Mouse (Mus musculus) lung, embryonic 14.5 days (tissue): ENCODE measurements around the gene Zscan5b. TPM values are rescaled to one million over a fixed set of nuclear protein-coding genes. Genes with fewer than 3 reads are reported as not detected.
A peak's percentile ranks its signal among the peaks of the same experiment; 100 is the strongest.

Experiments
- ATAC-seq: fragments of 200-750 bp; cut with Nextera tagmentation; 2 replicates; pipeline ENCODE4 v1.8.0; 2017; ENCODE audit warnings: mild to moderate bottlenecking, moderate TSS enrichment, moderate library complexity; ENCODE audit not compliant: insufficient read depth
- DNase-seq: peaks from one replicate; pipeline ENCODE4 v3.0.0-alpha.2; 2015
- H3K27ac ChIP-seq: fragments of 300-500 bp; sonication (generic); 2 replicates; pipeline ENCODE4 v1.5.1; 2014; ENCODE audit warnings: low read depth, mild to moderate bottlenecking, moderate library complexity
- H3K27me3 ChIP-seq: fragments of 300-500 bp; sonication (generic); 2 replicates; pipeline ENCODE4 v1.6.1; 2014; ENCODE audit warnings: low read length, control low read depth; ENCODE audit not compliant: insufficient read depth
- H3K36me3 ChIP-seq: fragments of 300-500 bp; sonication (generic); 2 replicates; pipeline ENCODE4 v1.6.1; 2014; ENCODE audit warnings: control low read depth; ENCODE audit not compliant: insufficient read depth
- H3K4me1 ChIP-seq: fragments of 300-500 bp; sonication (generic); 2 replicates; pipeline ENCODE4 v1.6.1; 2014; ENCODE audit warnings: antibody characterized with exemption, control low read depth; ENCODE audit not compliant: insufficient read depth
- H3K4me2 ChIP-seq: fragments of 300-500 bp; sonication (generic); 2 replicates; pipeline ENCODE4 v1.6.1; 2014; ENCODE audit warnings: mild to moderate bottlenecking
- H3K4me3 ChIP-seq: fragments of 300-500 bp; sonication (generic); 2 replicates; pipeline ENCODE4 v1.5.1; 2014; ENCODE audit warnings: low read depth, low read length
- H3K9ac ChIP-seq: fragments of 300-500 bp; sonication (generic); 2 replicates; pipeline ENCODE4 v1.6.1; 2014
- H3K9me3 ChIP-seq: fragments of 300-500 bp; sonication (generic); 2 replicates; pipeline ENCODE4 v1.6.1; 2016; ENCODE audit warnings: low read depth, low read length, control low read depth
- CTCF ChIP-seq: IDR thresholded peaks from 2 replicates; pipeline ENCODE4 v1.5.1; 2016; ENCODE audit warnings: antibody characterized with exemption, low read depth
- WGBS: fragments of 180-500 bp; shearing (Covaris S2); extraction: QIAGEN DNeasy Blood & Tissue Kit; methylation state at CpG from one replicate; pipeline ENCODE4 v1.1.7; 2014; 5-methylcytosine and 5-hydroxymethylcytosine counted together
- polyA plus RNA-seq: library from polyadenylated mRNA; unstranded; fragments of >200 nt; fragmentation: Nextera tagmentation; extraction: Ambion mirVana; gene quantifications from 2 replicates; pipeline ENCODE4 v1.2.1, GENCODE M21; 2014

Zscan5b gene
- polyA plus RNA-seq, 1 experiment from 2014 or later, result not detected

DNA sequence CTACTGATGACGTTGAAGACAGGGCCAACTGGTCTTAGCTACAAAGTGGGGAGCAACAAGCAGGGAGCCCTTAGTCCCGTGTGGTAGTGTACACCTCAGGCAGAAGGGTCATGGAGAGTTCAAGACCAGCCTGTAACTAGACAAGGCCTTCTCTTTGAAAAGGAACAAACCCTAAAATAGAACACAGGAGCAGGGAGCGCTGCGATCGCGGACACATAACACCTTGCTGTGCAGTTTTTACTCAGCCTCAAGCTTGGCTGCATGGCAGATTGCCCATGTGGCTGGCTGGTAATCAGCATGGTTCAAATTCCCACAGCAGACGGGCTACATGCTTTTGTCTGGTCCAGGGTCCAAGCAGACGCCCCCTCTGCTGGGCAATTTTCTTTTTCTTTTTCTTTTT, 37.6 kb upstream of the Zscan5b start:
- no peaks in the 10 kb centered on the region for H3K4me1 ChIP-seq
- 84% methylated on average over 8 of the region's 8 CpGs for WGBS
- H3K4me2 ChIP-seq, result no peak overlapping the region
- no peaks in the 10 kb centered on the region for H3K9me3 ChIP-seq
- ATAC-seq, result no peak
- no peaks in the 10 kb centered on the region for H3K27me3 ChIP-seq
- no peak overlapping the region for H3K4me3 ChIP-seq
- H3K27ac ChIP-seq, result no peak overlapping the region
- no peak for TF ChIP-seq CTCF
- peaks cover 76% of the 10 kb centered on the region for H3K36me3 ChIP-seq
- H3K9ac ChIP-seq, result no peak overlapping the region
- no peak for DNase-seq

DNA sequence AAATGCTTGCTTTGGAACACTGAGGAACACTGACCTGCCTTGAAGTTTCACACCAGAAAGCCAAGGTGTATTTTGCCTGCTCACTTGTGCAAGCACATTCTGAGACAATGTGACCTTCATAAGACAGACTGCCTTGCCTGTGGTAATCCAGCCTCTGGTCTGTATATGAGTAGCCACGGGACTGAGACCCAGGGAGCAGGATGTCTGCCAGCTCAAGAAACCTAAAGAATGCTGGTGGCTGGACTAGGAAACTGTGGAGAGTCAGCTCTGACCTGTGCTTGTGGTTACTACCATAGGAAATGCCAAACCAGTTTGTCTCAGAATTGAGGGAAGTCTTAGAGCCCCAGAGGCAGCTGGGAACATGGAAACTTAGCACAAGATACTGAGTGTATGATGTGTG, 36.7 kb upstream of the Zscan5b start:
- no peak overlapping the region for H3K4me2 ChIP-seq
- H3K9me3 ChIP-seq, result no peaks in the 10 kb centered on the region
- ATAC-seq (no peak), DNase-seq (no peak)
- peaks cover 72% of the 10 kb centered on the region for H3K36me3 ChIP-seq
- no peak for TF ChIP-seq CTCF
- H3K4me1 ChIP-seq, result no peaks in the 10 kb centered on the region
- WGBS, result 85% methylated on average over 1 of the region's 1 CpGs
- H3K27me3 ChIP-seq, result no peaks in the 10 kb centered on the region
- no peak overlapping the region for H3K4me3 ChIP-seq
- H3K27ac ChIP-seq, result no peak overlapping the region
- no peak overlapping the region for H3K9ac ChIP-seq

DNA sequence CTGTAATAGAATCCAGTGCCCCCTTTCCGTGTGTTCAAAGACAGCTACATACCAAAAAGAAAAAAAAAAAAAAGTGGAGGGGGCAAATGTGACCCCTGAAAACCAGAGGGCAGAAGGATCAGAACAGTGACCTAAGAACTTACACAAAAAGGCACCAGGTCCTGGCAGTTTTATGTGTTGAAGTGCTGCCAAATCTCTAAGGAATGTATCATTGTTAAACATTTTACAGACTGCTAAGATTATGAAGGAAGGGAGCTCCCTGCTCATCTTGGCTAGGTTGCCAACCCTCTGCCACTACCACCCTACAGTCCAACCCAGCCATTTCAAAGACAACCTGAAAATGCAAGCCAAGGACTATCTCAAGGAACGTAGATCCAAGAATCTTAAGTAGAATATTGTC, 35.9 kb upstream of the Zscan5b start:
- Histone ChIP-seq H3K27ac (no peak overlapping the region), H3K4me3 (no peak overlapping the region), H3K4me1 (no peaks in the 10 kb centered on the region), H3K4me2 (no peak overlapping the region), H3K27me3 (no peaks in the 10 kb centered on the region), H3K9ac (no peak overlapping the region), H3K36me3 (peaks cover 68% of the 10 kb centered on the region), H3K9me3 (no peaks in the 10 kb centered on the region)
- no peak for ATAC-seq
- no peak for DNase-seq
- 90% methylated on average over 2 of the region's 2 CpGs for WGBS
- TF ChIP-seq CTCF, result no peak

DNA sequence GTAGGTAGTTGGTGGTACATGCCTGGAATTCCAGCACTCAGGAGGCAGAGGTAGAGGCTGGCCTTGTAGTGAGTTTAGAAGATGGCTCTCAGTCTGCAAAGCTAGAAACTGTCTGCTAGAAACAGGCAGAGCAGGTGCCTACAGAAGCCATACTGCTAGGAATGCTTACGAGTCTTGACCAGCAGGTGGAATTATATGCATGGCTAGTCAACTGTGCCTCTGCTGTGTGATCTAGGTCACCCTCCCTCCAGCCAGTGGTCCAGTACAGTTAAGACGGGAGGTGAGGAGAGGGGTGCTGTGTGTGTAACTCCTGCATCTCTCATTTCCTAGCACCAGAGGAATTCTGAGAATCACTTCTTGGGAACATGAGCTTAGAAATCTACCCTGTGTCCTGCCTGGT, 35.3 kb upstream of the Zscan5b start:
- no peaks in the 10 kb centered on the region for H3K27me3 ChIP-seq
- no peak overlapping the region for H3K4me2 ChIP-seq
- H3K36me3 ChIP-seq, result peaks cover 68% of the 10 kb centered on the region
- no peaks in the 10 kb centered on the region for H3K9me3 ChIP-seq
- no peak for ATAC-seq
- no peak for DNase-seq
- H3K4me1 ChIP-seq, result no peaks in the 10 kb centered on the region
- 79% methylated on average over 2 of the region's 2 CpGs for whole genome bisulfite sequencing
- H3K27ac ChIP-seq, result no peak overlapping the region
- no peak overlapping the region for H3K9ac ChIP-seq
- TF ChIP-seq CTCF, result no peak
- H3K4me3 ChIP-seq, result no peak overlapping the region

DNA sequence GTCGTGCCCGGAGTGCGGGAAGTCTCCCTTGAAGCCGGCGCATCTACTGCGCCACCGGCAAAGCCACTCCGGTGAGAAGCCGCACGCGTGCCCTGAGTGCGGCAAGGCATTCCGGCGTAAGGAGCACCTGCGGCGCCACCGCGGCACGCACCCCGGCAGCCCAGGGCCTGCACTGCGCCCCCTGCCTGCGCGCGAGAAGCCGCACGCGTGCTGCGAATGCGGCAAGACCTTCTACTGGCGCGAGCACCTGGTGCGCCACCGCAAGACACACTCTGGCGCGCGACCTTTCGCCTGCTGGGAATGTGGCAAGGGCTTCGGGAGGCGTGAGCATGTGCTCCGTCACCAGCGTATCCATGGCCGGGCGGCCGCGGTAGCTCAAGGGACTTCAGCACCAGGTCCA, 32.5 kb upstream of the Zscan5b start:
- no peaks in the 10 kb centered on the region for H3K9me3 ChIP-seq
- H3K4me3 ChIP-seq, result no peak overlapping the region
- peaks cover 51% of the 10 kb centered on the region for H3K36me3 ChIP-seq
- H3K4me2 ChIP-seq, result no peak overlapping the region
- peak; percentile 16; the same call in 1 of the 2 replicates for TF ChIP-seq CTCF
- DNase-seq (peak; percentile 15), ATAC-seq (no peak)
- no peak overlapping the region for H3K9ac ChIP-seq
- no peak overlapping the region for H3K27ac ChIP-seq
- H3K27me3 ChIP-seq, result no peaks in the 10 kb centered on the region
- WGBS, result 50% methylated on average over 45 of the region's 45 CpGs
- H3K4me1 ChIP-seq, result no peaks in the 10 kb centered on the region

DNA sequence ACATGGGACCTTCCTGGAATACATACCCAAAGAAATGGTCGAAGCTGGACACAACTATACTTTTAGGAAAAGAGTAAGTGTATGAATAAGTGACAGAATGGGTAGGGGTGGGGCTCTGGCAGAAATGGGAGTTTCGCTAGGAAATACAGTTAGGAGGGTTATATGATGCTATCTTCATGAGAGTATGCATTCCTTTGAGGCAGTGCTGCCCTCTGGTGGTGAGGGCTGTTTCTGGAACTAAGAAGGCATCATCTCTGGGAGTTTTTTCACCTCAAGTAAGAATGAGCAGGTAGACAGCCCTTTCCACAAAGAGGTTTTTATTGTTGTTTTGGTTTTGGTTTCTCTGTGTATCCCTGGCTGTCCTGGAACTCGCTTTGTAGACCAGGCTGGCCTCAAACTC, 30.7 kb upstream of the Zscan5b start:
- H3K4me3 ChIP-seq, result no peak overlapping the region
- no peaks in the 10 kb centered on the region for H3K27me3 ChIP-seq
- 40% methylated on average over 3 of the region's 3 CpGs for WGBS
- peak; percentile 79 for TF ChIP-seq CTCF
- no peaks in the 10 kb centered on the region for H3K9me3 ChIP-seq
- DNase-seq, result peak; percentile 85
- H3K4me1 ChIP-seq, result no peaks in the 10 kb centered on the region
- H3K27ac ChIP-seq, result no peak overlapping the region
- no peak overlapping the region for H3K4me2 ChIP-seq
- peaks cover 36% of the 10 kb centered on the region for H3K36me3 ChIP-seq
- no peak for ATAC-seq
- no peak overlapping the region for H3K9ac ChIP-seq

DNA sequence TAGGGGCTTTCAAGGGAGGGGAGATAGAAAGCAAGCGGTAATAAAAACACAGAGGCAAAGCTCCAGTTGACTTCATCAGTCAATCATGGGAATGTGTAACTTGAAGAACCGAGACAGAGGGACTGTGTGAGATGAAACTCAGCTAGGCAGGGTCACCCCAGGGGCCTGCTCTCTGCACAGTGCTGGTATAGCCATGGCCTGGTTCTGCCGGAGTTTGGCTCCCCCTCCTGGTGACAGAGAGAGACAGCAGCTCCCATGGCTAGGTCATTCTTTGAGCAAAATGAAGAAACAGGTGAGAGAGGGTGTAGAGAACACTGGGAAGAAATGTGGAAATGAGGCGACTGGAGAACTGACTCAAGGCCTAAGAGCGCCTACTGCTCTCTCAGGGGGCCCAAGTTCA, 27.9 kb upstream of the Zscan5b start:
- no peaks in the 10 kb centered on the region for H3K9me3 ChIP-seq
- WGBS, result 19% methylated on average over 5 of the region's 5 CpGs
- peak; percentile 85 for TF ChIP-seq CTCF
- no peak overlapping the region for H3K9ac ChIP-seq
- peak; percentile 73 for DNase-seq
- no peak overlapping the region for H3K27ac ChIP-seq
- peak; percentile 81 for ATAC-seq
- no peaks in the 10 kb centered on the region for H3K27me3 ChIP-seq
- H3K4me1 ChIP-seq, result no peaks in the 10 kb centered on the region
- H3K4me3 ChIP-seq, result no peak overlapping the region
- H3K36me3 ChIP-seq, result peaks cover 9% of the 10 kb centered on the region; the same call in 1 of the 2 replicates
- H3K4me2 ChIP-seq, result no peak overlapping the region

DNA sequence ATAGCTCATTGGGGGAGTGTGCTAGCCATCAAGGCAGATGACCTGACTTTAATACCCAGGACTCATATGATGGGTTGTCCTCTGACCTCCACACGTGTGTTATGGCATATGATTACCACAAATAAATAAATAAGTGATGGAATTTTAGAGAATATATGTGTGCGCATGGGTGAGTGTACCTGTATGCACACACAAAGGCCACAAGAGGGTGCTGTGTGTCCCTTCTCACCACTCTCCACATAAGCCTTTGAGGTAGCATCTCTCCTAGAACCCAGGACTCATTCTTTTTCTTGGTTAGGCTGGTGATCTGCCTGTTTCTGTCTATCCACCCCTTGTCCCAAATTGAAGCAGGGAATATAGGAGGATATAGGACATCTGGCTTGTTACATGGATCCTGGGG, 26.3 kb upstream of the Zscan5b start:
- ATAC-seq (no peak), DNase-seq (no peak)
- Histone ChIP-seq H3K27ac (no peak overlapping the region), H3K4me1 (no peaks in the 10 kb centered on the region), H3K36me3 (no peaks in the 10 kb centered on the region), H3K27me3 (no peaks in the 10 kb centered on the region), H3K4me2 (no peak overlapping the region), H3K4me3 (no peak overlapping the region), H3K9ac (no peak overlapping the region), H3K9me3 (no peaks in the 10 kb centered on the region; the same call in 1 of the 2 replicates)
- TF ChIP-seq CTCF, result peak; percentile 23; the same call in 1 of the 2 replicates
- 51% methylated on average over 2 of the region's 2 CpGs for WGBS
